Mouse (Mus musculus) limb, embryonic 15.5 days (tissue): Measurements from ENCODE around the gene Abcc4. TPM values are rescaled to one million over a fixed set of nuclear protein-coding genes. Genes with fewer than 3 reads are reported as not detected.
"Not testable (repeated sequence)": the region's sequence is repeated elsewhere in the genome, so short reads cannot be mapped to it uniquely, and the experiment has no call there.

Experiments used
- ATAC-seq: fragments of 200-750 bp; cut with Nextera tagmentation; 2 replicates; pipeline ENCODE4 v1.8.0; 2017; ENCODE audit warnings: low read depth, moderate TSS enrichment; ENCODE audit not compliant: insufficient number of reproducible peaks, low FRiP score, low TSS enrichment
- H3K27ac ChIP-seq: fragments of 300-500 bp; sonication (generic); 2 replicates; pipeline ENCODE4 v1.5.1; 2015; ENCODE audit warnings: moderate library complexity, mild to moderate bottlenecking, inconsistent platforms
- H3K27me3 ChIP-seq: fragments of 300-500 bp; sonication (generic); 2 replicates; pipeline ENCODE4 v1.6.1; 2015; ENCODE audit warnings: inconsistent platforms
- H3K36me3 ChIP-seq: fragments of 300-500 bp; sonication (generic); 2 replicates; pipeline ENCODE4 v1.6.1; 2015; ENCODE audit warnings: inconsistent platforms
- H3K4me1 ChIP-seq: fragments of 300-500 bp; sonication (generic); 2 replicates; pipeline ENCODE4 v1.6.1; 2015; ENCODE audit warnings: inconsistent platforms
- H3K4me2 ChIP-seq: fragments of 300-500 bp; sonication (generic); 2 replicates; pipeline ENCODE4 v1.6.1; 2015; ENCODE audit warnings: mild to moderate bottlenecking, inconsistent platforms
- H3K4me3 ChIP-seq: fragments of 300-500 bp; sonication (generic); 2 replicates; pipeline ENCODE4 v1.5.1; 2015; ENCODE audit warnings: mild to moderate bottlenecking, inconsistent platforms
- H3K9ac ChIP-seq: fragments of 300-500 bp; sonication (generic); 2 replicates; pipeline ENCODE4 v1.6.1; 2015; ENCODE audit warnings: inconsistent platforms
- H3K9me3 ChIP-seq: fragments of 300-500 bp; sonication (generic); 2 replicates; pipeline ENCODE4 v1.6.1; 2016; ENCODE audit warnings: inconsistent platforms
- WGBS: fragments of 180-500 bp; shearing (Covaris S2); methylation state at CpG from one replicate; pipeline ENCODE4 v1.1.7; 2015; 5-methylcytosine and 5-hydroxymethylcytosine counted together
- polyA plus RNA-seq: library from polyadenylated mRNA; unstranded; fragments of >200 nt; fragmentation: Nextera tagmentation; extraction: Ambion mirVana; gene quantifications from 2 replicates; pipeline ENCODE4 v1.2.1, GENCODE M21; 2015

The Abcc4 gene
- polyA plus RNA-seq, 1 experiment from 2014 or later = 1.4 TPM

GRCm38 (mm10) chr14:118672931-118673330 is 33.1 kb downstream of the Abcc4 start:
- not testable (repeated sequence) for H3K9ac ChIP-seq, H3K27ac ChIP-seq, H3K4me3 ChIP-seq, H3K36me3 ChIP-seq, H3K27me3 ChIP-seq, H3K4me2 ChIP-seq, ATAC-seq, H3K9me3 ChIP-seq
- peaks cover 14% of the 10 kb centered on the region for H3K4me1 ChIP-seq
- 89% methylated on average over 6 of the region's 6 CpGs for WGBS

- no peak for ATAC-seq
- no peaks in the 10 kb centered on the region for H3K9me3 ChIP-seq
- no peak overlapping the region for H3K27ac ChIP-seq
- H3K4me2 ChIP-seq = no peak overlapping the region
- 0 out of 2 replicates have a peak, but pooled peaks cover 2% of the 10 kb centered on the region for H3K4me1 ChIP-seq
- no peaks in the 10 kb centered on the region for H3K36me3 ChIP-seq
- H3K4me3 ChIP-seq = no peak overlapping the region
- no peaks in the 10 kb centered on the region for H3K27me3 ChIP-seq
- WGBS = 80% methylated on average over 6 of the region's 6 CpGs
- no peak overlapping the region for H3K9ac ChIP-seq
Measured at GRCm38 (mm10) chr14:118667499-118667898, 38.5 kb downstream of the Abcc4 start.

DNA sequence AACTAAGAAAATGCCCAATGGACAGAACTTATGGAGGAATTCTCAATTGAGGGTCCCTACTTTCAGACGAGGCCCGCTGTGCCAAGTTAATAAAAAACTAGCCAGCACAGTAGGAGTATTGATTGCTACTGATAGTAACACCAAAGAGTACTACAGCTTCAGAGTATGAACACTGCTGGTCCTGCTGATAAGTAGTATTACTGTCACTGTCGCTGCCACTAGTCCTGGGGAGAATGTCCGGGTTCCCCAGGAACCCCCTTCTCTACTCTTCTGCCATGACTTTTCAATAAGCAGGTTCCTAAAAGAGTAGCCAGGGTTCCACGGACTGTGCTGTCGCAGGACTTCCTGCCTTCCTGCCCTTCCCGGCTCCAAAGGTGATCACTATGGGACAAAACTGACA is 41.4 kb downstream of the Abcc4 start:
- no peaks in the 10 kb centered on the region for H3K4me1 ChIP-seq
- no peaks in the 10 kb centered on the region for H3K9me3 ChIP-seq
- H3K27ac ChIP-seq = no peak overlapping the region
- ATAC-seq = no peak
- no peak overlapping the region for H3K4me2 ChIP-seq
- H3K36me3 ChIP-seq = no peaks in the 10 kb centered on the region
- H3K9ac ChIP-seq = no peak overlapping the region
- WGBS = 87% methylated on average over 7 of the region's 7 CpGs
- H3K27me3 ChIP-seq = 0 out of 2 replicates have a peak, but pooled peaks cover 3% of the 10 kb centered on the region
- H3K4me3 ChIP-seq = no peak overlapping the region

- Histone ChIP-seq H3K27me3 (0 out of 2 replicates have a peak, but pooled peaks cover 3% of the 10 kb centered on the region), H3K9me3 (no peaks in the 10 kb centered on the region), H3K9ac (no peak overlapping the region), H3K36me3 (no peaks in the 10 kb centered on the region), H3K27ac (no peak overlapping the region), H3K4me1 (no peaks in the 10 kb centered on the region), H3K4me2 (no peak overlapping the region), H3K4me3 (no peak overlapping the region)
- WGBS = 80% methylated on average over 18 of the region's 18 CpGs
- no peak for ATAC-seq
Measured at GRCm38 (mm10) chr14:118662625-118663276, 43.3 kb downstream of the Abcc4 start.

DNA sequence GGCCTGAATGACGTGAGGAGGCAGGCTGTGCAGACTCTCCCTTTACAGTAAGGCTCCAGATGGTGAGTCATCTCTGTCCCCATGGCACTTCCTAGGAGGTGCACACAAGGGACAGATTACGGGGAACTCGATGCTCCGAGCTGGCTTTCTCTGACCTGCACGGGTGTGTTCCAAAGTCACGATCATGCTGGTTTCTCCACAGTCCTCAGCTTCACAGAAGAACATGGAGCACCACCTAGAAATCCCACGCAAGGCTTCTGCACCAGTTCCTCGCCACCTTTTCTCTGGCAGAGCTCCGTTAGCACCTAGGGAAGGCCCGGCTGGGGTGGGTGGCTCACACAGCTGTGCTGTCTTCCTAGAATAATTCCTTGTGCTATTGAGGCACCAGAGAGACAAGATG is 43.9 kb downstream of the Abcc4 start:
- WGBS = 64% methylated on average over 10 of the region's 10 CpGs
- Histone ChIP-seq H3K27ac (no peak overlapping the region), H3K9me3 (no peaks in the 10 kb centered on the region), H3K4me3 (no peak overlapping the region), H3K4me2 (no peak overlapping the region), H3K36me3 (no peaks in the 10 kb centered on the region), H3K9ac (no peak overlapping the region), H3K4me1 (no peaks in the 10 kb centered on the region), H3K27me3 (0 out of 2 replicates have a peak, but pooled peaks cover 3% of the 10 kb centered on the region)
- ATAC-seq = no peak

DNA sequence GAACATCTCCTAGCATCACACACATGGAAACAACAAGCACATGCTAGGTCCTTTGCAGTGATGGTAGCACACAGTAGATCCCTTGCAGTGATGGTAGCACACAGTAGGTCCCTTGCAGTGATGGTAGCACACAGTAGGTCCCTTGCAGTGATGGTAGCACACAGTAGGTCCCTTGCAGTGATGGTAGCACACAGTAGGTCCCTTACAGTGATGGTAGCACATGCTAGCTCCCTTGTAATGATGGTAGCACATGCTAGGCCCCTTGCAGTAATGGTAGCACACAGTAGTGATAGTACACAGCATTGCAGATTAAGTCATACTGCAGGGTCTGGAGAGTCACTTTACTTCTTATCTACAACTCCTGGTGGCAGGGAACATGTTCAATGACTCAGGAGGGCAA is 46.8 kb downstream of the Abcc4 start:
- 0 out of 2 replicates have a peak, but pooled peaks cover 3% of the 10 kb centered on the region for H3K27me3 ChIP-seq
- H3K9me3 ChIP-seq = no peaks in the 10 kb centered on the region
- H3K4me2 ChIP-seq = no peak overlapping the region
- H3K36me3 ChIP-seq = no peaks in the 10 kb centered on the region
- H3K4me1 ChIP-seq = no peaks in the 10 kb centered on the region
- H3K9ac ChIP-seq = no peak overlapping the region
- H3K27ac ChIP-seq = no peak overlapping the region
- H3K4me3 ChIP-seq = no peak overlapping the region
- no peak for ATAC-seq

DNA sequence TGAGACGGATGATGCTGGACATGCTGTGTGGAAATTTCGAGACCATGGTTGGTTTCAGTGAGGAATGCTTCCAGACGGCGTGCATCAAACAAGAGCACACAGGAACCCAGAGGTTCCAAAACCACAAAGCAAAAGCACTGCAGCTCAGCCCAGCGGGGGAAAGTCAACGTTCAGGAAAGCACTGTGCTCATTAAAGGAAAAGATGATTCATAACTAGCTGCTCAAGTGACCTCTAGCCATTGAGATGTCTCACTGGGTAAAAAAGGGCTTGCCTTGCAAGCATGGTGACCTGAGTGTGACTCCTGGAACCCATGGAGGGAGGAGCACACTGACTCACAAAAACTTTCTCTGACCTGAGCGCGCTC is 47.7 kb downstream of the Abcc4 start:
- no peak overlapping the region for H3K4me3 ChIP-seq
- WGBS = 75% methylated on average over 8 of the region's 8 CpGs
- ATAC-seq = no peak

DNA sequence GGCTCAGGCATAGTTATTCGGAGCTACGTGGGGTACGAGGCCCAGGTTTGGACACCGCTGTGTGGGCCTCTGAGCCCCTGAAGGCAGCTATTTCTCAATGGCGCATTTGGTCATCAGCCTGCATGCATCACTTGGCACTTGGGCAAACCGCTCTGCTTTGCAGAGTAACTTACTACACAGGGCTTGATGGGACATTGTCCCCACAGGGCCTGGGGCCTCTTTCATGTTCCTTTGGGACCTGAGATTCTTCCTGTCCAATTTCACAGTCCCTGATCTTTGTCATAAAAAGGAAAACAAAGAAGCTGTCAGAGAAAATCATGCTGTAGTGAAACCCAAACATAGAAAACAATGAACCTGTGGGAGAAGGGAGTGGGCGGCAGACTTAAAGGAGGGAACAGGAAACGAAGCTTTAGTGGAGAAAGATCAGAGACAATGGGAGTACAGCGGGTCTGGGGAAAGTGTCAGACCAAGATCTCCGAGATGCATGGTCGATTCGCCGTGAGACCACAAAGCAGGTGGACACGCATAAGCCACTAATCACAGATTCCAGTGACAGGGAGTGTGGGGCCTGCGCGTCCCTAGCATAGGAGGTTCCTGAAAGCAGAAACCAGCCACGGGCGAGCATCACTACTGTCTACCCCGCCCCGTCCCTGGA is 48.2 kb downstream of the Abcc4 start:
- no peaks in the 10 kb centered on the region for H3K4me1 ChIP-seq
- no peak overlapping the region for H3K9ac ChIP-seq
- 0 out of 2 replicates have a peak, but pooled peaks cover 3% of the 10 kb centered on the region for H3K27me3 ChIP-seq
- no peak overlapping the region for H3K4me2 ChIP-seq
- 83% methylated on average over 20 of the region's 20 CpGs for WGBS
- ATAC-seq = no peak
- H3K27ac ChIP-seq = no peak overlapping the region
- no peaks in the 10 kb centered on the region for H3K9me3 ChIP-seq
- no peaks in the 10 kb centered on the region for H3K36me3 ChIP-seq
- no peak overlapping the region for H3K4me3 ChIP-seq

More for the DNA sequence above, 47.7 kb downstream of the Abcc4 start:
- H3K36me3 ChIP-seq = no peaks in the 10 kb centered on the region
- H3K9me3 ChIP-seq = no peaks in the 10 kb centered on the region
- H3K4me1 ChIP-seq = no peaks in the 10 kb centered on the region
- no peak overlapping the region for H3K4me2 ChIP-seq
- H3K27ac ChIP-seq = no peak overlapping the region
- H3K9ac ChIP-seq = no peak overlapping the region
- H3K27me3 ChIP-seq = 0 out of 2 replicates have a peak, but pooled peaks cover 3% of the 10 kb centered on the region

DNA sequence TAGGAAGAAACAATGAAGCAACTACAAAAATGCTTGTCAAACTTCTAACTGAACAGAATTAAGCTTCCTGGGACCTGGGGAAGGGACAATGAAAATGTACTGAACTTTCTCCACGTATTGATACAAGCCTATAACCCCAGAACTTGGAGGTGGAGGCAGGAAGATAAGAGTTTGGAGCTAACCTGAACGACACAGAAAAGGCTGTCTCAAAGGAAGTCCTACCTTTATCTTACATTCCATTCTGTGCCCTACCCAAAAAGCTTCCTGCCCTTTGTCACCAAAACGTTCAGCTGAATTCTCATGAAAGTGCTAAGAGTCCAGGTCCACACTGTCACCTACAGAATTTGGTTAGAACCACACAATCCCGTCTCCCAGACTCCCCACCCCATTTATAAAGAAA is 48.8 kb downstream of the Abcc4 start:
- Histone ChIP-seq H3K9me3 (no peaks in the 10 kb centered on the region), H3K9ac (no peak overlapping the region), H3K27ac (no peak overlapping the region), H3K36me3 (no peaks in the 10 kb centered on the region), H3K27me3 (0 out of 2 replicates have a peak, but pooled peaks cover 3% of the 10 kb centered on the region), H3K4me1 (no peaks in the 10 kb centered on the region), H3K4me2 (no peak overlapping the region), H3K4me3 (no peak overlapping the region)
- WGBS = 73% methylated on average over 4 of the region's 4 CpGs
- ATAC-seq = no peak

- H3K4me3 ChIP-seq = no peak overlapping the region
- no peaks in the 10 kb centered on the region for H3K36me3 ChIP-seq
- no peak overlapping the region for H3K9ac ChIP-seq
- H3K27me3 ChIP-seq = 0 out of 2 replicates have a peak, but pooled peaks cover 3% of the 10 kb centered on the region
- no peak overlapping the region for H3K27ac ChIP-seq
- no peak overlapping the region for H3K4me2 ChIP-seq
- no peaks in the 10 kb centered on the region for H3K9me3 ChIP-seq
- no peak for ATAC-seq
- WGBS = 71% methylated on average over 7 of the region's 7 CpGs
- no peaks in the 10 kb centered on the region for H3K4me1 ChIP-seq
Measured at GRCm38 (mm10) chr14:118656036-118656435, 50.0 kb downstream of the Abcc4 start.

DNA sequence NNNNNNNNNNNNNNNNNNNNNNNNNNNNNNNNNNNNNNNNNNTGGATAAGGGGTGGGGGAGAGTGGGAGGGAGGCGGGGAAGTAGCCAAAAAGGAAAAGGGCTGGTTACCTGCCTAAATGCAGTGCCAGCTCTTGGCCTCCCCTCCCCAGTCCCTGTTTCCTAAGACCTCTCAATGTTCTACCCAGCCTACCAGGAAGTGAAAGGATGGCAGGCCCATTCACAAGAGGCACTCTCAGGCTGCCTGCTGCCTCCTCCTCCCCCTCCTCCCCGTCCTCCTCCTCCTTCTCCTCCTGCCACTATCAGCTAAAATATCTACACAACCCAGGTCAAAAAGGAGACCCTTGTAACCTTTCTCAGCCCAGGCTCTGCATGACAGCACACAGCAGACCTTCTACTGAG is 51.1 kb downstream of the Abcc4 start:
- WGBS = 48% methylated on average over 2 of the region's 2 CpGs
- Histone ChIP-seq H3K27ac (no peak overlapping the region), H3K4me2 (no peak overlapping the region), H3K36me3 (no peaks in the 10 kb centered on the region), H3K4me3 (no peak overlapping the region), H3K27me3 (no peaks in the 10 kb centered on the region), H3K9me3 (no peaks in the 10 kb centered on the region), H3K9ac (no peak overlapping the region), H3K4me1 (no peaks in the 10 kb centered on the region)
- no peak for ATAC-seq

- 68% methylated on average over 20 of the region's 20 CpGs for WGBS
- Histone ChIP-seq H3K4me1 (no peaks in the 10 kb centered on the region), H3K9ac (no peak overlapping the region), H3K4me2 (no peak overlapping the region), H3K27me3 (no peaks in the 10 kb centered on the region), H3K4me3 (no peak overlapping the region), H3K27ac (no peak overlapping the region), H3K9me3 (no peaks in the 10 kb centered on the region), H3K36me3 (no peaks in the 10 kb centered on the region)
- ATAC-seq = no peak
Measured at GRCm38 (mm10) chr14:118651704-118652439, 54.1 kb downstream of the Abcc4 start.
